Mouse (Mus musculus): ENCODE data around the gene Gm17402. TPM values are rescaled to one million over a fixed set of nuclear protein-coding genes. Genes with fewer than 3 reads are reported as not detected.

Gm17402 gene
- polyA plus RNA-seq, 2 experiments from 2014 or later: not detected

Other genes with a start within 250 kb of the Gm17402 start
- gene Mlf1, start 1.1 kb downstream of the Gm17402 start, polyA plus RNA-seq (2017; shearing (Covaris generic)): 1 to 10 TPM in 1 of 2 experiments, under 1 TPM in 1; 0.79 to 1.5 TPM
- gene Gfm1, start 54.9 kb upstream of the Gm17402 start, polyA plus RNA-seq (2017; shearing (Covaris generic)): 10 to 100 TPM; 35.1 to 35.3 TPM
- 10 to 100 TPM; 63.5 to 64.4 TPM for gene Lxn, start 88.8 kb upstream of the Gm17402 start, polyA plus RNA-seq (2017; shearing (Covaris generic))
- gene Rarres1, start 140.4 kb upstream of the Gm17402 start, polyA plus RNA-seq (2017; shearing (Covaris generic)): not detected
- gene Mfsd1, start 207.6 kb upstream of the Gm17402 start, polyA plus RNA-seq (2017; shearing (Covaris generic)): 10 to 100 TPM; 30.6 to 33.4 TPM

Data from CD4-positive, CD25-positive, alpha-beta regulatory T cell, adult 4 months (primary cell).